Mouse (Mus musculus) testis, postnatal 10 days (tissue): ENCODE results near the gene Polr2i.
"Not testable (repeated sequence)": the region's sequence is repeated elsewhere in the genome, so short reads cannot be mapped to it uniquely, and the experiment has no call there.

Experiments
- DNase-seq: peaks from one replicate; pipeline ENCODE4 v3.0.0; 2021; ENCODE audit warnings: low spot score

Gene Polr2i

GRCm38 (mm10) chr7:30231669-30232454 is at the start of gene Polr2i, which contains the start of gene Tbcb:
TSS of gene Polr2i (plus strand) at chr7:30231948.
TSS of gene Tbcb (minus strand) at chr7:30232272.
- DNase-seq = peak; percentile 98

GRCm38 (mm10) chr7:30183189-30183588 is 48.6 kb upstream of the Polr2i start:
- not testable (repeated sequence) for DNase-seq

- DNase-seq = peak; percentile 89
These were observed 47.9 kb upstream of the Polr2i start, which contains the start of gene Cox7a1 for GRCm38 (mm10) chr7:30183879-30184289. TSS of gene Cox7a1 (plus strand) at chr7:30184144.

GRCm38 (mm10) chr7:30184641-30185348 is 47.0 kb upstream of the Polr2i start:
- no peak for DNase-seq

- DNase-seq = no peak
These were observed 43.2 kb upstream of the Polr2i start for GRCm38 (mm10) chr7:30188344-30189115.

- no peak for DNase-seq
These were observed 42.6 kb upstream of the Polr2i start for GRCm38 (mm10) chr7:30189116-30189491.

GRCm38 (mm10) chr7:30192088-30192487 is 39.7 kb upstream of the Polr2i start:
- DNase-seq = no peak

- DNase-seq = no peak
These were observed 38.7 kb upstream of the Polr2i start for GRCm38 (mm10) chr7:30193013-30193412.

GRCm38 (mm10) chr7:30193581-30194100 is 38.1 kb upstream of the Polr2i start:
- peak; percentile 85 for DNase-seq

- DNase-seq = peak; percentile 78
These were observed 37.5 kb upstream of the Polr2i start for GRCm38 (mm10) chr7:30194101-30194831.

- DNase-seq = peak; percentile 97
These were observed 36.9 kb upstream of the Polr2i start for GRCm38 (mm10) chr7:30194884-30195283.

GRCm38 (mm10) chr7:30195461-30195860 is 36.3 kb upstream of the Polr2i start:
- no peak for DNase-seq

GRCm38 (mm10) chr7:30196171-30196570 is 35.6 kb upstream of the Polr2i start:
- DNase-seq = peak; percentile 41

GRCm38 (mm10) chr7:30197592-30198129 is 34.1 kb upstream of the Polr2i start:
- peak; percentile 50 for DNase-seq

GRCm38 (mm10) chr7:30198481-30198971 is 33.2 kb upstream of the Polr2i start, which contains the start of gene Capns1:
TSS of gene Capns1 (minus strand) at chr7:30198811.
- DNase-seq = peak; percentile 58

- peak; percentile 60 for DNase-seq
These were observed 32.1 kb upstream of the Polr2i start for GRCm38 (mm10) chr7:30199498-30200139.

- no peak for DNase-seq
These were observed 31.5 kb upstream of the Polr2i start for GRCm38 (mm10) chr7:30200200-30200599.

- DNase-seq = not testable (repeated sequence)
These were observed 31.1 kb upstream of the Polr2i start for GRCm38 (mm10) chr7:30200661-30201060.

GRCm38 (mm10) chr7:30202895-30203690 is 28.7 kb upstream of the Polr2i start:
- no peak for DNase-seq
